8 mouse cellular contexts compared by ENCODE assay signal in genomic region chr1:176997711-176998689, GRCm38 (mm10).
DNase-seq lines count a peak whose midpoint lies in the region; ATAC-seq lines count a peak whose summit lies in the region.

No protein-coding gene starts in this region.

- H3K27me3 ChIP-seq in heart, embryonic 10.5 days (ENCODE audit: insufficient read depth, poor library complexity, severe bottlenecking): no peaks in the 10 kb centered on the region; the same call in 1 of the 2 replicates
- peaks cover 9% of the 10 kb centered on the region for H3K27me3 ChIP-seq in embryonic facial prominence, embryonic 13.5 days
- no peaks in the 10 kb centered on the region for H3K27me3 ChIP-seq in kidney, embryonic 14.5 days (ENCODE audit: control insufficient read depth, insufficient read depth, low read length)
- H3K27me3 ChIP-seq in midbrain, embryonic 16.5 days (ENCODE audit: control insufficient read depth, insufficient read depth, low read depth, low read length): no peaks in the 10 kb centered on the region

- no peak; the same call in 1 of the 2 replicates for ATAC-seq in embryonic facial prominence, embryonic 13.5 days (ENCODE audit: insufficient number of reproducible peaks, insufficient read depth, low FRiP score, low TSS enrichment, low read depth)
- ATAC-seq in kidney, embryonic 14.5 days (ENCODE audit: low FRiP score, low TSS enrichment): peak; percentile 78
- ATAC-seq in midbrain, embryonic 16.5 days: 0 out of 2 replicates have a peak, but pooled peaks have one; percentile 22

- 39% methylated on average over 33 of the region's 33 CpGs for WGBS in heart, embryonic 10.5 days
- 46% methylated on average over 33 of the region's 33 CpGs for WGBS in embryonic facial prominence, embryonic 13.5 days
- WGBS in kidney, embryonic 14.5 days: 36% methylated on average over 32 of the region's 33 CpGs
- 20% methylated on average over 33 of the region's 33 CpGs for WGBS in midbrain, embryonic 16.5 days

- H3K4me2 ChIP-seq in embryonic facial prominence, embryonic 13.5 days: peak overlapping the region; percentile 35; the same call in 1 of the 2 replicates
- H3K4me2 ChIP-seq in kidney, embryonic 14.5 days (replicated peaks; ENCODE audit: low read depth, low read length): peak overlapping the region; percentile 39
- H3K4me2 ChIP-seq in midbrain, embryonic 16.5 days (ENCODE audit: low read length): peak overlapping the region; percentile 49

- H3K36me3 ChIP-seq in heart, embryonic 10.5 days: no peaks in the 10 kb centered on the region
- H3K36me3 ChIP-seq in embryonic facial prominence, embryonic 13.5 days: no peaks in the 10 kb centered on the region
- no peaks in the 10 kb centered on the region for H3K36me3 ChIP-seq in kidney, embryonic 14.5 days (ENCODE audit: control insufficient read depth, insufficient read depth, low read length)
- H3K36me3 ChIP-seq in midbrain, embryonic 16.5 days (ENCODE audit: control insufficient read depth, insufficient read depth, low read length): no peaks in the 10 kb centered on the region

- peak overlapping the region; percentile 84 for H3K27ac ChIP-seq in heart, embryonic 10.5 days
- no peak overlapping the region for H3K27ac ChIP-seq in embryonic facial prominence, embryonic 13.5 days
- peak overlapping the region; percentile 76 for H3K27ac ChIP-seq in kidney, embryonic 14.5 days (ENCODE audit: low read depth, low read length)
- H3K27ac ChIP-seq in midbrain, embryonic 16.5 days (ENCODE audit: low read length): peak overlapping the region; percentile 51

- no peak overlapping the region for H3K9ac ChIP-seq in embryonic facial prominence, embryonic 13.5 days
- H3K9ac ChIP-seq in kidney, embryonic 14.5 days (ENCODE audit: low read depth, low read length): peak overlapping the region; percentile 37; the same call in 1 of the 2 replicates
- H3K9ac ChIP-seq in midbrain, embryonic 16.5 days (ENCODE audit: low read depth, low read length): peak overlapping the region; percentile 27

- peaks cover 50% of the 10 kb centered on the region for H3K4me1 ChIP-seq in heart, embryonic 10.5 days
- H3K4me1 ChIP-seq in embryonic facial prominence, embryonic 13.5 days: peaks cover 81% of the 10 kb centered on the region
- peaks cover 20% of the 10 kb centered on the region for H3K4me1 ChIP-seq in kidney, embryonic 14.5 days (ENCODE audit: control insufficient read depth, insufficient read depth, low read length)
- H3K4me1 ChIP-seq in midbrain, embryonic 16.5 days (ENCODE audit: control insufficient read depth, insufficient read depth, low read length): peaks cover 39% of the 10 kb centered on the region

- no peaks in the 10 kb centered on the region for H3K9me3 ChIP-seq in heart, embryonic 10.5 days
- no peaks in the 10 kb centered on the region for H3K9me3 ChIP-seq in embryonic facial prominence, embryonic 13.5 days
- no peaks in the 10 kb centered on the region for H3K9me3 ChIP-seq in kidney, embryonic 14.5 days (ENCODE audit: control insufficient read depth, low read length)
- no peaks in the 10 kb centered on the region for H3K9me3 ChIP-seq in midbrain, embryonic 16.5 days (replicated peaks; ENCODE audit: control insufficient read depth, low read length, poor library complexity, severe bottlenecking)

- DNase-seq in heart, embryonic 10.5 days (ENCODE audit: low spot score): no peak
- DNase-seq in heart, adult 8-10 months (ENCODE audit: low spot score): no peak
- DNase-seq in spleen, postnatal 14 days (ENCODE audit: low spot score in 2 of 2): no peak
- no peak for DNase-seq in MN1 (ENCODE audit: low spot score)
- no peak for DNase-seq in frontal cortex, postnatal 25 days (ENCODE audit: low spot score in 2 of 2)

- H3K4me3 ChIP-seq in heart, embryonic 10.5 days: peak overlapping the region; percentile 45
- H3K4me3 ChIP-seq in embryonic facial prominence, embryonic 13.5 days: no peak overlapping the region; the same call in 1 of the 2 replicates
- peak overlapping the region; percentile 16; the same call in 1 of the 2 replicates for H3K4me3 ChIP-seq in kidney, embryonic 14.5 days (ENCODE audit: low read length)
- H3K4me3 ChIP-seq in midbrain, embryonic 16.5 days (ENCODE audit: low read depth, low read length): peak overlapping the region; percentile 16; the same call in 1 of the 2 replicates
